9 mouse cellular contexts compared by ENCODE assay signal in the genomic region with DNA sequence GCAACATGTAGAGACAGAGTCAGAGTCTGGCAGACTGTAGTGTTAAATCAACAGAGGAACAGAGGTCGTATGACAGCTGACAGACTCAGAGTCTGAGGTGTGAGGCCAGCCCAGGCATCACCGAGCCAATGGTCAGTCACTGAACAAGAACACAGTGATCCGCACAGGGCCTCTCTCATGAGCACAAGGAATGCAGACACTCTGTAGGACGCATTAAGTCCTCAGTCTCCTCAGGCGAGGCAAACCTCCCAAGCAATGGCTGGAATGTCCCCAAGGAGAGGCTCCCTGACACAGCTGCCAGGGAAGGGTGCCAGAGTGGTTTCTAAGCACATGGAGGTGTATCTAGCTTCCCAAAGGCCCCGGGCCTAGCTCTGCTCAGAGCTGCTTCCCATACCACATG.
DNase-seq lines count a peak whose midpoint lies in the region; ATAC-seq and TF ChIP-seq lines count a peak whose summit lies in the region.
"Had no signal": no experiment of that assay in that cellular context is flagged by ENCODE, and none has a peak within 500 bp of the region (broad histone marks: within the 10 kb centered on the region; RNA-seq: fewer than 3 reads in every experiment).

No protein-coding gene starts in this region.

- H3K36me3 ChIP-seq in midbrain, postnatal 0 days (ENCODE audit: insufficient read depth, low read length) = no peaks in the 10 kb centered on the region
- no peaks in the 10 kb centered on the region for H3K36me3 ChIP-seq in midbrain, embryonic 13.5 days
- no peaks in the 10 kb centered on the region for H3K36me3 ChIP-seq in stomach, postnatal 0 days (ENCODE audit: control insufficient read depth, insufficient read depth, low read length)
- H3K36me3 ChIP-seq in intestine, postnatal 0 days (ENCODE audit: control insufficient read depth, insufficient read depth) = no peaks in the 10 kb centered on the region
- H3K36me3 ChIP-seq: neural tube, embryonic 12.5 days had no signal

- no peak for TF ChIP-seq CTCF in midbrain, postnatal 0 days (IDR thresholded peaks at IDR 0.05)
- TF ChIP-seq CTCF in stomach, postnatal 0 days (IDR thresholded peaks at IDR 0.05; ENCODE audit: low read depth) = no peak
- no peak for TF ChIP-seq CTCF in intestine, postnatal 0 days (IDR thresholded peaks at IDR 0.05; ENCODE audit: low read depth)

- no peaks in the 10 kb centered on the region for H3K27me3 ChIP-seq in midbrain, postnatal 0 days (ENCODE audit: insufficient read depth, low read length)
- no peaks in the 10 kb centered on the region for H3K27me3 ChIP-seq in midbrain, embryonic 13.5 days
- H3K27me3 ChIP-seq in stomach, postnatal 0 days (ENCODE audit: control insufficient read depth, insufficient read depth, low read length) = no peaks in the 10 kb centered on the region
- no peaks in the 10 kb centered on the region for H3K27me3 ChIP-seq in intestine, postnatal 0 days (replicated peaks; ENCODE audit: control insufficient read depth, insufficient read depth, low read length)
- H3K27me3 ChIP-seq: neural tube, embryonic 12.5 days had no signal

- DNase-seq in midbrain, postnatal 0 days (ENCODE audit: low spot score) = peak; percentile 10
- peak; percentile 58 for DNase-seq in heart, adult 8-10 months (ENCODE audit: low spot score)
- peak; percentile 68 for DNase-seq in kidney, postnatal 14 days
- DNase-seq in stomach, postnatal 0 days (ENCODE audit: low spot score) = no peak
- DNase-seq in urinary bladder, postnatal 10 days (ENCODE audit: low spot score) = no peak
- no peak for DNase-seq in cerebellum, adult 18-20 months

- no peaks in the 10 kb centered on the region for H3K4me1 ChIP-seq in midbrain, postnatal 0 days (ENCODE audit: insufficient read depth, low read length)
- H3K4me1 ChIP-seq in midbrain, embryonic 13.5 days (replicated peaks) = no peaks in the 10 kb centered on the region
- peaks cover 3% of the 10 kb centered on the region; the same call in 1 of the 2 replicates for H3K4me1 ChIP-seq in stomach, postnatal 0 days (replicated peaks; ENCODE audit: control insufficient read depth, insufficient read depth)
- H3K4me1 ChIP-seq in intestine, postnatal 0 days (replicated peaks; ENCODE audit: control insufficient read depth, insufficient read depth, low read length) = no peaks in the 10 kb centered on the region
- H3K4me1 ChIP-seq: neural tube, embryonic 12.5 days had no signal

- ATAC-seq in midbrain, postnatal 0 days (ENCODE audit: low FRiP score) = no peak
- no peak for ATAC-seq in midbrain, embryonic 13.5 days
- ATAC-seq in stomach, postnatal 0 days (ENCODE audit: low FRiP score, low TSS enrichment) = peak; percentile 16; the same call in 1 of the 2 replicates
- no peak for ATAC-seq in intestine, postnatal 0 days

- no peaks in the 10 kb centered on the region for H3K9me3 ChIP-seq in midbrain, postnatal 0 days (ENCODE audit: low read length)
- no peaks in the 10 kb centered on the region for H3K9me3 ChIP-seq in midbrain, embryonic 13.5 days
- H3K9me3 ChIP-seq in stomach, postnatal 0 days (ENCODE audit: control insufficient read depth, low read length) = no peaks in the 10 kb centered on the region
- no peaks in the 10 kb centered on the region for H3K9me3 ChIP-seq in intestine, postnatal 0 days (ENCODE audit: control insufficient read depth)
- H3K9me3 ChIP-seq: neural tube, embryonic 12.5 days had no signal

- no peak overlapping the region for H3K27ac ChIP-seq in midbrain, postnatal 0 days (ENCODE audit: low read depth, low read length)
- no peak overlapping the region for H3K27ac ChIP-seq in midbrain, embryonic 13.5 days
- no peak overlapping the region for H3K27ac ChIP-seq in stomach, postnatal 0 days (replicated peaks)
- H3K27ac ChIP-seq in intestine, postnatal 0 days (ENCODE audit: low read depth, low read length) = no peak overlapping the region
- H3K27ac ChIP-seq: neural tube, embryonic 12.5 days had no signal

- no peak overlapping the region for H3K9ac ChIP-seq in midbrain, postnatal 0 days (replicated peaks; ENCODE audit: low read length, poor library complexity, severe bottlenecking)
- H3K9ac ChIP-seq in midbrain, embryonic 13.5 days (replicated peaks) = no peak overlapping the region
- no peak overlapping the region for H3K9ac ChIP-seq in stomach, postnatal 0 days (ENCODE audit: low read length)
- no peak overlapping the region for H3K9ac ChIP-seq in intestine, postnatal 0 days (ENCODE audit: low read depth, low read length)
- H3K9ac ChIP-seq: neural tube, embryonic 12.5 days had no signal

- TF ChIP-seq EP300 in stomach, postnatal 0 days (optimal IDR thresholded peaks at IDR 0.05) = no peak

- H3K4me3 ChIP-seq in midbrain, postnatal 0 days (ENCODE audit: low read depth, low read length) = no peak overlapping the region
- no peak overlapping the region for H3K4me3 ChIP-seq in midbrain, embryonic 13.5 days (replicated peaks)
- H3K4me3 ChIP-seq in stomach, postnatal 0 days (ENCODE audit: low read depth, low read length) = no peak overlapping the region
- H3K4me3 ChIP-seq in intestine, postnatal 0 days (ENCODE audit: low read depth, low read length) = no peak overlapping the region
- H3K4me3 ChIP-seq: neural tube, embryonic 12.5 days had no signal

- no peak overlapping the region for H3K4me2 ChIP-seq in midbrain, postnatal 0 days (ENCODE audit: low read depth, low read length, poor library complexity, severe bottlenecking)
- no peak overlapping the region for H3K4me2 ChIP-seq in midbrain, embryonic 13.5 days (replicated peaks)
- H3K4me2 ChIP-seq in stomach, postnatal 0 days (replicated peaks; ENCODE audit: low read depth) = no peak overlapping the region
- no peak overlapping the region for H3K4me2 ChIP-seq in intestine, postnatal 0 days (replicated peaks; ENCODE audit: low read depth)
- H3K4me2 ChIP-seq: neural tube, embryonic 12.5 days had no signal

- 70% methylated on average over 6 of the region's 6 CpGs for WGBS in midbrain, postnatal 0 days
- 74% methylated on average over 6 of the region's 6 CpGs for whole genome bisulfite sequencing in midbrain, embryonic 13.5 days
- 38% methylated on average over 6 of the region's 6 CpGs for WGBS in stomach, postnatal 0 days
- 55% methylated on average over 6 of the region's 6 CpGs for WGBS in intestine, postnatal 0 days

Comparison
In these comparisons a context has a peak if more than half of its experiments do, and no peak if none do; other contexts are left out.
1. DNase-seq: peak in midbrain, postnatal 0 days (single experiment), heart, adult 8-10 months (single experiment) and kidney, postnatal 14 days (single experiment); none in stomach, postnatal 0 days (single experiment), urinary bladder, postnatal 10 days (single experiment) and cerebellum, adult 18-20 months (0 of 2).